Mouse (Mus musculus) midbrain, postnatal 0 days (tissue): ENCODE measurements at regions not wholly inside any gene's neighbourhood (a gene's known extent, or its start where the extent isn't known, plus 50 kb on each side); places are given as distances from the start of the nearest gene placed in this dataset.

Source experiments
- ATAC-seq: fragments of 200-750 bp; cut with Nextera tagmentation; 2 replicates; pipeline ENCODE4 v1.8.0; 2017; ENCODE audit warnings: moderate number of reproducible peaks, mild to moderate bottlenecking, moderate TSS enrichment, moderate library complexity; ENCODE audit not compliant: low FRiP score
- DNase-seq: peaks from one replicate; pipeline ENCODE4 v3.0.0-alpha.2; 2015; ENCODE audit warnings: low spot score
- H3K27ac ChIP-seq: fragments of 300-500 bp; sonication (generic); 2 replicates; pipeline ENCODE4 v1.5.1; 2014; ENCODE audit warnings: low read depth, mild to moderate bottlenecking, low read length, mixed read lengths
- H3K27me3 ChIP-seq: fragments of 300-500 bp; sonication (generic); 2 replicates; pipeline ENCODE4 v1.6.1; 2014; ENCODE audit warnings: low read length, control low read depth, mixed read lengths; ENCODE audit not compliant: insufficient read depth
- H3K36me3 ChIP-seq: fragments of 300-500 bp; sonication (generic); 2 replicates; pipeline ENCODE4 v1.6.1; 2014; ENCODE audit warnings: low read length, control low read depth, mixed read lengths; ENCODE audit not compliant: insufficient read depth
- H3K4me1 ChIP-seq: fragments of 300-500 bp; sonication (generic); 2 replicates; pipeline ENCODE4 v1.6.1; 2014; ENCODE audit warnings: mild to moderate bottlenecking, control low read depth, antibody characterized with exemption, low read length, mixed read lengths; ENCODE audit not compliant: insufficient read depth
- H3K4me2 ChIP-seq: fragments of 300-500 bp; sonication (generic); 2 replicates; pipeline ENCODE4 v1.6.1; 2014; ENCODE audit warnings: low read depth, mild to moderate bottlenecking, low read length, mixed read lengths; ENCODE audit not compliant: poor library complexity, severe bottlenecking
- H3K4me3 ChIP-seq: fragments of 300-500 bp; sonication (generic); 2 replicates; pipeline ENCODE4 v1.5.1; 2014; ENCODE audit warnings: low read depth, mild to moderate bottlenecking, low read length, moderate library complexity
- H3K9ac ChIP-seq: fragments of 300-500 bp; sonication (generic); replicated peaks from 2 replicates; pipeline ENCODE4 v1.6.1; 2014; ENCODE audit warnings: mild to moderate bottlenecking, low read length, moderate library complexity, mixed read lengths; ENCODE audit not compliant: poor library complexity, severe bottlenecking
- H3K9me3 ChIP-seq: fragments of 300-500 bp; sonication (generic); 2 replicates; pipeline ENCODE4 v1.6.1; 2016; ENCODE audit warnings: low read length, control low read depth
- CTCF ChIP-seq: IDR thresholded peaks from 2 replicates; pipeline ENCODE4 v1.5.1; 2016; ENCODE audit warnings: antibody characterized with exemption, mild to moderate bottlenecking
- WGBS: fragments of 180-500 bp; shearing (Covaris S2); extraction: QIAGEN DNeasy Blood & Tissue Kit; methylation state at CpG from one replicate; pipeline ENCODE4 v1.1.7; 2014; 5-methylcytosine and 5-hydroxymethylcytosine counted together

DNA sequence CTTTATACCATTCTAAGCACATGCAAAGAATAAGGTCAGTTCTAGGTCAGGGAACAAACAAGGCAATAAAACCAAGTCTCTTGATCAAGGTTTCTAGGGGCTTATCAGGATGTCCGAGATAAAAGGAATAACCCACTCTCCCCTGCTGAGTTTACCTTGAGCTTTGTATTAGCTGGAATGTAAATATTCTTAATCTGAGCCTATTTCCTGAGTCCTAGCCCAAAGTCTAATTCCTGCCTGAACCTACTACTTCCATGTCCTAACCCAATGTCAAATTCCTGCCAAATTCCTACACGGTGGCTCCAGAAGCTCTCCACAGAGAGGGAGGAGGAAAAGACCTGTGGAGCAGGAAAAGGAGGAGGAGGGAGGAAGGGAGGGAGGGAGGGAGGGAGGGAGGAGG, 169.6 kb upstream of the Jarid2 start:
- Histone ChIP-seq H3K36me3 (no peaks in the 10 kb centered on the region), H3K4me3 (no peak overlapping the region), H3K4me2 (no peak overlapping the region), H3K9me3 (no peaks in the 10 kb centered on the region), H3K27ac (no peak overlapping the region), H3K4me1 (0 out of 2 replicates have a peak, but pooled peaks cover 2% of the 10 kb centered on the region), H3K27me3 (no peaks in the 10 kb centered on the region), H3K9ac (no peak overlapping the region)
- WGBS = 50% methylated on average over 2 of the region's 2 CpGs
- DNase-seq = no peak
- no peak for ATAC-seq
- no peak for TF ChIP-seq CTCF

GRCm38 (mm10) chr13:44564705-44565104, 164.6 kb upstream of the Jarid2 start:
- H3K4me3 ChIP-seq = no peak overlapping the region
- no peak overlapping the region for H3K4me2 ChIP-seq
- no peak overlapping the region for H3K27ac ChIP-seq
- TF ChIP-seq CTCF = no peak
- no peak overlapping the region for H3K9ac ChIP-seq
- DNase-seq (no peak), ATAC-seq (no peak)
- no peaks in the 10 kb centered on the region for H3K27me3 ChIP-seq
- WGBS = 19% methylated on average over 11 of the region's 11 CpGs
- 0 out of 2 replicates have a peak, but pooled peaks cover 2% of the 10 kb centered on the region for H3K4me1 ChIP-seq
- H3K36me3 ChIP-seq = no peaks in the 10 kb centered on the region
- H3K9me3 ChIP-seq = no peaks in the 10 kb centered on the region

DNA sequence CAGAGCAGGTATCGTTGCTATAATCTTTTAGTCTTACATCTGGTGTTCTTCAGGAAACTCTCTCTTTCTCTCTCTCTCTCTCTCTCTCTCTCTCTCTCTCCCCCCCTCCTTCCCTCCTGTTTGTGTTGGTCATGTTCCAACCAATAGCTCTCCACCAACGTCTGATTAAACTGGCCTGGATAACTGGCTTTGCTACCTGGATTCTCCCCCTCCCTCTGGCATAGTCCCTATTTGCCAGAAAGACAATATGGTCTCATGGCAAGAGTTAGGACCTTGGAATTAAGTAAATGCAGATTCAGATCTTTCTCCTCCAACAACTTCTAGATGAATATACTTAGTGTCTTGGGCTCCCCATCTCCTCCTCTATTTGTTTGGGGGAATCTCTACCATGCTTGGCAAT, 161.6 kb upstream of the Jarid2 start:
- 69% methylated on average over 2 of the region's 2 CpGs for WGBS
- H3K36me3 ChIP-seq = no peaks in the 10 kb centered on the region
- no peak for ATAC-seq

DNA sequence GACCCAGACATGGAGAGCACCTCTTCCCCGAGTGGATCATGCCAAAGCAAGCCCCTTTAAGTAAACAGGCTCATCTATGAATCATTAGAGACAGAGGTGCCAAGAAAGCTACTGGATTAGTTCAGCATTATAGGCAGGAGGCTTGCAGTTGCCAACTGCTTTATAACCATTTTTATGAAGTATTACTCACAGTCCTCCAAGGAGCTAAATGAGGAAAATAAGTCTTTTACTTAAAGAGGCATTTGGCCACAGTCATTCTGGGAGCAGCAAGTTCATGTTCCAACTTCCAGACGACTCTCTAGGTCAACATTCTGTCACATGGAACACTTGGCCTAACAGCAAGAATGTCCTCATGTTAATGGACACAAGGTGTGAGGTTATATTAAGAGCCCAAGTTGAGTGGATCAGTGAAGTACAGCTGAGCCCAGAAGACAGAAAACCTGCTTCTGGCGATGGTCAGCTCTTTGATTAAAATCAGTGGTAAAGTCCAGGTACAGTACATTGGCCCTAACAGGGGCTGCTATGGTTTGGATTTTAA, 160.0 kb upstream of the Jarid2 start:
- 80% methylated on average over 3 of the region's 3 CpGs for WGBS
- H3K9me3 ChIP-seq = no peaks in the 10 kb centered on the region

More for the DNA sequence above, 161.6 kb upstream of the Jarid2 start:
- H3K4me2 ChIP-seq = no peak overlapping the region
- no peak for TF ChIP-seq CTCF
- H3K27ac ChIP-seq = no peak overlapping the region
- DNase-seq = no peak
- H3K4me3 ChIP-seq = no peak overlapping the region
- H3K9ac ChIP-seq = no peak overlapping the region
- no peaks in the 10 kb centered on the region for H3K9me3 ChIP-seq
- no peaks in the 10 kb centered on the region for H3K27me3 ChIP-seq
- H3K4me1 ChIP-seq = 0 out of 2 replicates have a peak, but pooled peaks cover 2% of the 10 kb centered on the region

DNA sequence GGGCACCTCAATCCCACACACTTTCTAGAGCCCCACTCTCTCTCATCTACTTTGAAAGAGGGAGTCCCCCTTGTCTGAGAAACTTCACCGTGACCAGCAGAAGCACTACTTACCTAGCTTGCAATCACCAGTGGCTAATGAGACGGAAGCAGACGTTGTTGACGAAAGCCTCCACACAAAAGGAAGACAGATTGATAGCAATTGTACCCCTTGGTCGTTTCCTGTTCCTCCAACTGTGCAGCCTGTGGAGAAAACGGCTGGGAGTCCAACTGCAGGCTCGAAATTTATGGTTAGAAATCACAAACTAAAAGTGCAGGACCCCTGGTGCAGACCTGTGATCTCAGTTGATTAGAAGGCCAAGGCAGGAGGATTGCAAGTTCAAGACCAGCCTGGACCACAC, 155.8 kb upstream of the Jarid2 start:
- Histone ChIP-seq H3K27ac (no peak overlapping the region), H3K4me2 (no peak overlapping the region), H3K4me1 (no peaks in the 10 kb centered on the region), H3K27me3 (no peaks in the 10 kb centered on the region), H3K36me3 (no peaks in the 10 kb centered on the region), H3K9ac (no peak overlapping the region), H3K9me3 (no peaks in the 10 kb centered on the region), H3K4me3 (no peak overlapping the region)
- no peak for TF ChIP-seq CTCF
- 39% methylated on average over 7 of the region's 7 CpGs for WGBS
- ATAC-seq = no peak
- no peak for DNase-seq

More for the DNA sequence above, 160.0 kb upstream of the Jarid2 start:
- Histone ChIP-seq H3K4me3 (no peak overlapping the region), H3K4me2 (no peak overlapping the region), H3K9ac (no peak overlapping the region), H3K36me3 (no peaks in the 10 kb centered on the region), H3K27me3 (no peaks in the 10 kb centered on the region), H3K27ac (no peak overlapping the region), H3K4me1 (0 out of 2 replicates have a peak, but pooled peaks cover 2% of the 10 kb centered on the region)
- ATAC-seq = no peak
- TF ChIP-seq CTCF = no peak
- DNase-seq = no peak

- no peak for ATAC-seq
- Histone ChIP-seq H3K9me3 (peaks cover 5% of the 10 kb centered on the region; the same call in 1 of the 2 replicates), H3K27ac (no peak overlapping the region), H3K4me1 (peaks cover 18% of the 10 kb centered on the region; the same call in 1 of the 2 replicates), H3K36me3 (no peaks in the 10 kb centered on the region), H3K4me2 (no peak overlapping the region), H3K27me3 (no peaks in the 10 kb centered on the region), H3K9ac (no peak overlapping the region), H3K4me3 (no peak overlapping the region)
- TF ChIP-seq CTCF = no peak
- no peak for DNase-seq
- WGBS = 96% methylated on average over 5 of the region's 5 CpGs
Measured at GRCm38 (mm10) chr13:44579215-44579614, 150.1 kb upstream of the Jarid2 start.
